Mouse (Mus musculus) embryonic facial prominence, embryonic 13.5 days (tissue): ENCODE results near the gene Arhgap15. TPM values are rescaled to one million over a fixed set of nuclear protein-coding genes. Genes with fewer than 3 reads are reported as not detected.

Experiments
- ATAC-seq: fragments of 200-750 bp; cut with Nextera tagmentation; 2 replicates; pipeline ENCODE4 v1.8.0; 2017; ENCODE audit warnings: low read depth; ENCODE audit not compliant: insufficient number of reproducible peaks, insufficient read depth, low FRiP score, low TSS enrichment
- H3K27ac ChIP-seq: fragments of 300-500 bp; sonication (generic); 2 replicates; pipeline ENCODE4 v1.5.1; 2015; ENCODE audit warnings: moderate library complexity, mild to moderate bottlenecking, inconsistent platforms
- H3K27me3 ChIP-seq: fragments of 300-500 bp; sonication (generic); 2 replicates; pipeline ENCODE4 v1.6.1; 2015; ENCODE audit warnings: mild to moderate bottlenecking, inconsistent platforms
- H3K36me3 ChIP-seq: fragments of 300-500 bp; sonication (generic); 2 replicates; pipeline ENCODE4 v1.6.1; 2015; ENCODE audit warnings: mild to moderate bottlenecking, inconsistent platforms
- H3K4me1 ChIP-seq: fragments of 300-500 bp; sonication (generic); 2 replicates; pipeline ENCODE4 v1.6.1; 2015; ENCODE audit warnings: inconsistent platforms
- H3K4me2 ChIP-seq: fragments of 300-500 bp; sonication (generic); 2 replicates; pipeline ENCODE4 v1.6.1; 2015; ENCODE audit warnings: moderate library complexity, mild to moderate bottlenecking, inconsistent platforms
- H3K4me3 ChIP-seq: fragments of 300-500 bp; sonication (generic); 2 replicates; pipeline ENCODE4 v1.5.1; 2015; ENCODE audit warnings: mild to moderate bottlenecking, inconsistent platforms
- H3K9ac ChIP-seq: fragments of 300-500 bp; sonication (generic); 2 replicates; pipeline ENCODE4 v1.6.1; 2015; ENCODE audit warnings: mild to moderate bottlenecking, inconsistent platforms
- H3K9me3 ChIP-seq: fragments of 300-500 bp; sonication (generic); 2 replicates; pipeline ENCODE4 v1.6.1; 2016; ENCODE audit warnings: inconsistent platforms
- WGBS: fragments of 180-500 bp; shearing (Covaris S2); methylation state at CpG from one replicate; pipeline ENCODE4 v1.1.7; 2015; ENCODE audit warnings: mixed read lengths; 5-methylcytosine and 5-hydroxymethylcytosine counted together
- polyA plus RNA-seq: library from polyadenylated mRNA; unstranded; fragments of >200 nt; fragmentation: Nextera tagmentation; extraction: Ambion mirVana; gene quantifications from 2 replicates; pipeline ENCODE4 v1.2.1, GENCODE M21; 2015

The Arhgap15 gene
- polyA plus RNA-seq, 1 experiment from 2014 or later, result 1.6 TPM

- no peaks in the 10 kb centered on the region for H3K9me3 ChIP-seq
- 64% methylated on average over 7 of the region's 7 CpGs for WGBS
- H3K4me3 ChIP-seq, result no peak overlapping the region
- no peak overlapping the region for H3K27ac ChIP-seq
- H3K27me3 ChIP-seq, result peaks cover 7% of the 10 kb centered on the region
- no peaks in the 10 kb centered on the region for H3K36me3 ChIP-seq
- no peak overlapping the region for H3K9ac ChIP-seq
- H3K4me1 ChIP-seq, result peaks cover 11% of the 10 kb centered on the region; the same call in 1 of the 2 replicates
- no peak for ATAC-seq
- no peak overlapping the region for H3K4me2 ChIP-seq
Measured at GRCm38 (mm10) chr2:43783759-43784735, 35.4 kb downstream of the Arhgap15 start.

- Histone ChIP-seq H3K9ac (no peak overlapping the region), H3K4me2 (no peak overlapping the region), H3K4me1 (peaks cover 11% of the 10 kb centered on the region; the same call in 1 of the 2 replicates), H3K9me3 (no peaks in the 10 kb centered on the region), H3K27me3 (peaks cover 7% of the 10 kb centered on the region), H3K27ac (no peak overlapping the region), H3K36me3 (no peaks in the 10 kb centered on the region), H3K4me3 (no peak overlapping the region)
- no peak for ATAC-seq
- 36% methylated on average over 3 of the region's 3 CpGs for WGBS
Measured at GRCm38 (mm10) chr2:43786101-43786500, 37.5 kb downstream of the Arhgap15 start.

GRCm38 (mm10) chr2:43787141-43787540 lies 38.5 kb downstream of the Arhgap15 start:
- Histone ChIP-seq H3K27ac (no peak overlapping the region), H3K9ac (no peak overlapping the region), H3K4me1 (peaks cover 11% of the 10 kb centered on the region; the same call in 1 of the 2 replicates), H3K9me3 (no peaks in the 10 kb centered on the region), H3K4me3 (no peak overlapping the region), H3K36me3 (no peaks in the 10 kb centered on the region), H3K27me3 (peaks cover 7% of the 10 kb centered on the region), H3K4me2 (no peak overlapping the region)
- 43% methylated on average over 12 of the region's 12 CpGs for WGBS
- no peak for ATAC-seq

- Histone ChIP-seq H3K4me1 (peaks cover 11% of the 10 kb centered on the region; the same call in 1 of the 2 replicates), H3K9ac (no peak overlapping the region), H3K36me3 (no peaks in the 10 kb centered on the region), H3K9me3 (no peaks in the 10 kb centered on the region), H3K4me3 (no peak overlapping the region), H3K27ac (no peak overlapping the region), H3K27me3 (peaks cover 7% of the 10 kb centered on the region), H3K4me2 (no peak overlapping the region)
- 39% methylated on average over 8 of the region's 8 CpGs for whole genome bisulfite sequencing
- ATAC-seq, result no peak
Measured at GRCm38 (mm10) chr2:43788484-43788883, 39.9 kb downstream of the Arhgap15 start.

GRCm38 (mm10) chr2:43790049-43790693 lies 41.5 kb downstream of the Arhgap15 start:
- Histone ChIP-seq H3K27ac (no peak overlapping the region), H3K27me3 (peaks cover 7% of the 10 kb centered on the region), H3K4me1 (0 out of 2 replicates have a peak, but pooled peaks cover 7% of the 10 kb centered on the region), H3K9me3 (no peaks in the 10 kb centered on the region), H3K4me2 (no peak overlapping the region), H3K9ac (no peak overlapping the region), H3K36me3 (no peaks in the 10 kb centered on the region), H3K4me3 (no peak overlapping the region)
- no peak for ATAC-seq
- 77% methylated on average over 6 of the region's 6 CpGs for WGBS

- Histone ChIP-seq H3K36me3 (no peaks in the 10 kb centered on the region), H3K4me1 (0 out of 2 replicates have a peak, but pooled peaks cover 4% of the 10 kb centered on the region), H3K27me3 (peaks cover 3% of the 10 kb centered on the region), H3K9me3 (no peaks in the 10 kb centered on the region), H3K27ac (no peak overlapping the region), H3K4me3 (no peak overlapping the region), H3K9ac (no peak overlapping the region), H3K4me2 (no peak overlapping the region)
- ATAC-seq, result no peak
- WGBS, result 67% methylated on average over 6 of the region's 6 CpGs
Measured at GRCm38 (mm10) chr2:43791575-43791974, 43.0 kb downstream of the Arhgap15 start.

GRCm38 (mm10) chr2:43793105-43793504 lies 44.5 kb downstream of the Arhgap15 start:
- Histone ChIP-seq H3K36me3 (no peaks in the 10 kb centered on the region), H3K27me3 (no peaks in the 10 kb centered on the region), H3K4me2 (no peak overlapping the region), H3K4me3 (no peak overlapping the region), H3K4me1 (0 out of 2 replicates have a peak, but pooled peaks cover 4% of the 10 kb centered on the region), H3K9me3 (no peaks in the 10 kb centered on the region), H3K27ac (no peak overlapping the region), H3K9ac (no peak overlapping the region)
- 67% methylated on average over 3 of the region's 3 CpGs for WGBS
- no peak for ATAC-seq

GRCm38 (mm10) chr2:43794700-43795099 lies 46.1 kb downstream of the Arhgap15 start:
- no peaks in the 10 kb centered on the region for H3K36me3 ChIP-seq
- H3K4me2 ChIP-seq, result no peak overlapping the region
- 84% methylated on average over 5 of the region's 5 CpGs for WGBS
- H3K4me3 ChIP-seq, result no peak overlapping the region
- ATAC-seq, result no peak
- H3K9ac ChIP-seq, result no peak overlapping the region
- no peaks in the 10 kb centered on the region for H3K27me3 ChIP-seq
- H3K27ac ChIP-seq, result no peak overlapping the region
- H3K4me1 ChIP-seq, result no peaks in the 10 kb centered on the region
- H3K9me3 ChIP-seq, result no peaks in the 10 kb centered on the region

GRCm38 (mm10) chr2:43796448-43796847 lies 47.8 kb downstream of the Arhgap15 start:
- ATAC-seq, result no peak
- Histone ChIP-seq H3K4me1 (no peaks in the 10 kb centered on the region), H3K9me3 (no peaks in the 10 kb centered on the region), H3K27me3 (no peaks in the 10 kb centered on the region), H3K4me2 (no peak overlapping the region), H3K9ac (no peak overlapping the region), H3K4me3 (no peak overlapping the region), H3K27ac (no peak overlapping the region), H3K36me3 (no peaks in the 10 kb centered on the region)
- WGBS, result 89% methylated on average over 4 of the region's 4 CpGs

- no peak overlapping the region for H3K4me3 ChIP-seq
- 57% methylated on average over 4 of the region's 4 CpGs for WGBS
- H3K4me2 ChIP-seq, result no peak overlapping the region
- H3K27me3 ChIP-seq, result no peaks in the 10 kb centered on the region
- H3K9ac ChIP-seq, result no peak overlapping the region
- no peak for ATAC-seq
- no peaks in the 10 kb centered on the region for H3K36me3 ChIP-seq
- no peak overlapping the region for H3K27ac ChIP-seq
- H3K9me3 ChIP-seq, result no peaks in the 10 kb centered on the region
- H3K4me1 ChIP-seq, result no peaks in the 10 kb centered on the region
Measured at GRCm38 (mm10) chr2:43805960-43806744, 57.5 kb downstream of the Arhgap15 start.
